Mouse (Mus musculus) kidney, embryonic 14.5 days (tissue): ENCODE data around the gene Tead1. TPM values are rescaled to one million over a fixed set of nuclear protein-coding genes. Genes with fewer than 3 reads are reported as not detected.

ENCODE experiments used
- ATAC-seq: fragments of 200-750 bp; cut with Nextera tagmentation; 2 replicates; pipeline ENCODE4 v1.8.0; 2017; ENCODE audit warnings: moderate number of reproducible peaks, mild to moderate bottlenecking, moderate TSS enrichment, moderate library complexity; ENCODE audit not compliant: low FRiP score, low TSS enrichment
- H3K27ac ChIP-seq: fragments of 300-500 bp; sonication (generic); 2 replicates; pipeline ENCODE4 v1.5.1; 2014; ENCODE audit warnings: low read depth, mild to moderate bottlenecking, low read length, moderate library complexity, mixed read lengths
- H3K27me3 ChIP-seq: fragments of 300-500 bp; sonication (generic); 2 replicates; pipeline ENCODE4 v1.6.1; 2014; ENCODE audit warnings: mild to moderate bottlenecking, low read length; ENCODE audit not compliant: control insufficient read depth, insufficient read depth
- H3K36me3 ChIP-seq: fragments of 300-500 bp; sonication (generic); 2 replicates; pipeline ENCODE4 v1.6.1; 2014; ENCODE audit warnings: low read length, mixed read lengths; ENCODE audit not compliant: control insufficient read depth, insufficient read depth
- H3K4me1 ChIP-seq: fragments of 300-500 bp; sonication (generic); 2 replicates; pipeline ENCODE4 v1.6.1; 2014; ENCODE audit warnings: low read length, mixed read lengths; ENCODE audit not compliant: control insufficient read depth, insufficient read depth
- H3K4me2 ChIP-seq: fragments of 300-500 bp; sonication (generic); replicated peaks from 2 replicates; pipeline ENCODE4 v1.6.1; 2014; ENCODE audit warnings: low read depth, mild to moderate bottlenecking, low read length
- H3K4me3 ChIP-seq: fragments of 300-500 bp; sonication (generic); 2 replicates; pipeline ENCODE4 v1.5.1; 2014; ENCODE audit warnings: mild to moderate bottlenecking, low read length
- H3K9ac ChIP-seq: fragments of 300-500 bp; sonication (generic); 2 replicates; pipeline ENCODE4 v1.6.1; 2014; ENCODE audit warnings: low read depth, mild to moderate bottlenecking, low read length, moderate library complexity
- H3K9me3 ChIP-seq: fragments of 300-500 bp; sonication (generic); 2 replicates; pipeline ENCODE4 v1.6.1; 2016; ENCODE audit warnings: low read length; ENCODE audit not compliant: control insufficient read depth
- WGBS: fragments of 180-500 bp; shearing (Covaris S2); extraction: QIAGEN DNeasy Blood & Tissue Kit; methylation state at CpG from one replicate; pipeline ENCODE4 v1.1.7; 2014; 5-methylcytosine and 5-hydroxymethylcytosine counted together
- polyA plus RNA-seq: library from polyadenylated mRNA; unstranded; fragments of >200 nt; fragmentation: Nextera tagmentation; extraction: Ambion mirVana; gene quantifications from 2 replicates; pipeline ENCODE4 v1.2.1, GENCODE M21; 2014

Tead1 gene
- polyA plus RNA-seq, 1 experiment from 2014 or later, result 30.1 TPM

DNA sequence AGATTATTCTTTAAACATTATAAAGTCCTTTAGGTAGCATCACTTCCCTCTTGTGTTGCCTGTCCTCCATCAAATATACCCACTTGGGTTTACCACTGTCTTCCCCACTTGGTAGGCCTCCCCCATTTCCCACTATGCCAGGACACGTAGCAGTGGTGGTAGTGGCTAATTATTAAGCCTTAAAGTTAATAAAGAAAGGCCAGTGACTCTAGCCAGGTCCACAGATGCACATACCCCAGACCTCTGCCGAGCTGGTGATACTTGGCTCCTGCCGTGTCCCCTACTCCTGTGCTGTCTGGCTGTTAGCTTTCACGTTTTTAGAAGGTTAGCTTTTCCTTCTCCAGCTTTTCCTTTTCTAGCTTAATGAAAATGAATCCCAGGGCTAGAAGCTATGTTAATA, 152.3 kb downstream of the Tead1 start:
- Histone ChIP-seq H3K27me3 (no peaks in the 10 kb centered on the region), H3K4me3 (no peak overlapping the region), H3K27ac (peak overlapping the region; percentile 37; the same call in 1 of the 2 replicates), H3K36me3 (no peaks in the 10 kb centered on the region), H3K4me1 (peaks cover 33% of the 10 kb centered on the region), H3K9me3 (no peaks in the 10 kb centered on the region), H3K4me2 (no peak overlapping the region), H3K9ac (no peak overlapping the region)
- WGBS, result 66% methylated on average over 4 of the region's 4 CpGs
- ATAC-seq, result peak; percentile 61; the same call in 1 of the 2 replicates

GRCm38 (mm10) chr7:112833132-112833531, 154.0 kb downstream of the Tead1 start:
- WGBS, result 65% methylated on average over 4 of the region's 4 CpGs
- no peaks in the 10 kb centered on the region for H3K27me3 ChIP-seq
- ATAC-seq, result 0 out of 2 replicates have a peak, but pooled peaks have one; percentile 36
- H3K4me3 ChIP-seq, result no peak overlapping the region
- H3K36me3 ChIP-seq, result no peaks in the 10 kb centered on the region
- no peak overlapping the region for H3K4me2 ChIP-seq
- H3K9me3 ChIP-seq, result no peaks in the 10 kb centered on the region
- peaks cover 25% of the 10 kb centered on the region for H3K4me1 ChIP-seq
- H3K27ac ChIP-seq, result peak overlapping the region; percentile 3; the same call in 1 of the 2 replicates
- no peak overlapping the region for H3K9ac ChIP-seq

GRCm38 (mm10) chr7:112836076-112836475, 157.0 kb downstream of the Tead1 start:
- no peaks in the 10 kb centered on the region for H3K9me3 ChIP-seq
- no peak overlapping the region for H3K27ac ChIP-seq
- H3K4me1 ChIP-seq, result peaks cover 15% of the 10 kb centered on the region
- no peak overlapping the region for H3K9ac ChIP-seq
- H3K27me3 ChIP-seq, result no peaks in the 10 kb centered on the region
- H3K4me2 ChIP-seq, result no peak overlapping the region
- no peak overlapping the region for H3K4me3 ChIP-seq
- no peak for ATAC-seq
- 93% methylated on average over 9 of the region's 9 CpGs for WGBS
- 0 out of 2 replicates have a peak, but pooled peaks cover 2% of the 10 kb centered on the region for H3K36me3 ChIP-seq

DNA sequence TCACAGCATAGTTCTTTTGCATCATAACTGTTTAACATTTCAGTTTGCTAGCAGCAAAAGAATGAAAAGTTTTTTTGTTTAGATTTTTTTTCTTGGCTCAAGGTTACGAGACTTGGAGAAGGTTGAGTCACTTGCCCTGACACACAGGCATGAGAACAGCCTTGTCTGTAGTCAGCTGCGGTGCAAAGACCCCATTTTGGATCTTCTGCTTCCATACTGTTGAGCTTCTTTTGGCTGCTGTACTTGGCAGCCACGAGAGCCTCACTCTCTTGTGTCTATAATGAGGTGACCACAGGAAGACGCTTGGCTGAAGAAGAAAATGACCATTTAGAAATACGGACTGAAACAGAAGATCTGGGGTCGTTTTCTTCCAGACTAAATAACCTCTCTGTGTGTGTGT, 159.0 kb downstream of the Tead1 start:
- Histone ChIP-seq H3K4me1 (peaks cover 5% of the 10 kb centered on the region; the same call in 1 of the 2 replicates), H3K27ac (no peak overlapping the region), H3K4me3 (no peak overlapping the region), H3K9ac (no peak overlapping the region), H3K27me3 (no peaks in the 10 kb centered on the region), H3K9me3 (no peaks in the 10 kb centered on the region), H3K4me2 (no peak overlapping the region), H3K36me3 (0 out of 2 replicates have a peak, but pooled peaks cover 2% of the 10 kb centered on the region)
- ATAC-seq, result no peak
- 90% methylated on average over 6 of the region's 6 CpGs for WGBS

- H3K4me2 ChIP-seq, result no peak overlapping the region
- H3K36me3 ChIP-seq, result 0 out of 2 replicates have a peak, but pooled peaks cover 2% of the 10 kb centered on the region
- no peak overlapping the region for H3K9ac ChIP-seq
- no peaks in the 10 kb centered on the region for H3K27me3 ChIP-seq
- WGBS, result 47% methylated on average over 7 of the region's 7 CpGs
- H3K27ac ChIP-seq, result no peak overlapping the region
- H3K4me3 ChIP-seq, result no peak overlapping the region
- H3K4me1 ChIP-seq, result no peaks in the 10 kb centered on the region; the same call in 1 of the 2 replicates
- no peaks in the 10 kb centered on the region for H3K9me3 ChIP-seq
- no peak for ATAC-seq
Measured at GRCm38 (mm10) chr7:112840351-112840750, 161.2 kb downstream of the Tead1 start.

GRCm38 (mm10) chr7:112840890-112841289, 161.8 kb downstream of the Tead1 start:
- 58% methylated on average over 8 of the region's 8 CpGs for WGBS
- H3K9ac ChIP-seq, result no peak overlapping the region
- ATAC-seq, result no peak

GRCm38 (mm10) chr7:112841484-112841883, 162.4 kb downstream of the Tead1 start:
- Histone ChIP-seq H3K9me3 (no peaks in the 10 kb centered on the region), H3K27me3 (no peaks in the 10 kb centered on the region), H3K36me3 (0 out of 2 replicates have a peak, but pooled peaks cover 2% of the 10 kb centered on the region), H3K4me2 (no peak overlapping the region), H3K27ac (0 out of 2 replicates have a peak overlapping the region, but pooled peaks have one; percentile 1), H3K4me1 (no peaks in the 10 kb centered on the region; the same call in 1 of the 2 replicates), H3K4me3 (no peak overlapping the region), H3K9ac (no peak overlapping the region)
- ATAC-seq, result no peak
- WGBS, result 37% methylated on average over 8 of the region's 8 CpGs

More at GRCm38 (mm10) chr7:112840890-112841289, 161.8 kb downstream of the Tead1 start:
- Histone ChIP-seq H3K27ac (no peak overlapping the region; the same call in 1 of the 2 replicates), H3K4me1 (no peaks in the 10 kb centered on the region; the same call in 1 of the 2 replicates), H3K27me3 (no peaks in the 10 kb centered on the region), H3K4me3 (no peak overlapping the region), H3K36me3 (0 out of 2 replicates have a peak, but pooled peaks cover 2% of the 10 kb centered on the region), H3K9me3 (no peaks in the 10 kb centered on the region), H3K4me2 (no peak overlapping the region)

DNA sequence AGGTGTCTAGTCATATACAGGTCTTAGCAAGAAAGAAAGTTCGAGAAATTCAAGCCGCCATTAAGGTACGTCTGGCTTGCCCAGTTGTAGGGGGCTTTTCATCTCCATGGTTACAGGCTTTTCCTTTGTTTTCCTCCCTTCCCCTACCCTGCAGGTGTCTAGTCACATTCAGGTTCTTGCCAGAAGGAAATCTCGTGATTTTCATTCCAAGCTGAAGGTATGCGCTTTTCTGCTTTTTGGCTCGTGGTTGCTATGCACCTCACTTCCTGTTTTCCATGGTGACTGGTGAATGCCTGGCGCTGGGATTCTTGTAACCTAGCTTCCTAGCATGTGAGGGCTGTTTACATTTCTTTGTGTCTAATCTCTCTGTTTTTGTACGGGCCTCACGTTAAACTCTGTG, 162.8 kb downstream of the Tead1 start:
- ATAC-seq, result peak; percentile 25; the same call in 1 of the 2 replicates
- Histone ChIP-seq H3K4me3 (no peak overlapping the region), H3K4me2 (no peak overlapping the region), H3K27ac (0 out of 2 replicates have a peak overlapping the region, but pooled peaks have one; percentile 1), H3K9ac (no peak overlapping the region), H3K4me1 (no peaks in the 10 kb centered on the region; the same call in 1 of the 2 replicates), H3K27me3 (no peaks in the 10 kb centered on the region), H3K9me3 (no peaks in the 10 kb centered on the region), H3K36me3 (0 out of 2 replicates have a peak, but pooled peaks cover 2% of the 10 kb centered on the region)
- WGBS, result 37% methylated on average over 9 of the region's 9 CpGs

DNA sequence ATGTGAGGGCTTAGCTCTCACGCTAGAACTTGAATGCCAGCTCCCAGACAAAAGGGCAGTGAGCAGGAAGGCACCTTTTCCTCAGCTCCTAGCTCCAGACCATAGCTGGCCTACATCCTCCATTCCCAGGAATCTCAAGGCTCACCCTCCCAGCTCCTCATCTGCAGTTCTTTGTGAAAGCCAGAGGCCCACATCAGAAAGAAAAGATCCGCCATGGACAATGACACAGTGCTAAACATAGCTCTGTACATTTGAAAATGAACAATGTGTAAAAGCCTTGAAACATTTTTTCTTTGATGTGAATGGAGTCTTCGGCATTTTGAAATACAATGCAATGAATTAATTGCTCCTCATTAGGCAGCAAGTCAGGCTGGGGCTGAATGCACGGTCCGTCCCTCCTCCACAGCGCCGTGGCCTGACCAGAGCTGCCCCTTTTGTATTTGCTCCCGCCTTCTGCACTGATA, 172.2 kb downstream of the Tead1 start:
- no peak overlapping the region for H3K27ac ChIP-seq
- peaks cover 45% of the 10 kb centered on the region for H3K4me1 ChIP-seq
- no peak for ATAC-seq
- H3K9me3 ChIP-seq, result no peaks in the 10 kb centered on the region
- 24% methylated on average over 8 of the region's 8 CpGs for WGBS
- H3K4me3 ChIP-seq, result no peak overlapping the region
- H3K36me3 ChIP-seq, result peaks cover 3% of the 10 kb centered on the region; the same call in 1 of the 2 replicates
- H3K4me2 ChIP-seq, result no peak overlapping the region
- H3K9ac ChIP-seq, result peak overlapping the region; percentile 18; the same call in 1 of the 2 replicates
- H3K27me3 ChIP-seq, result no peaks in the 10 kb centered on the region
